Mouse (Mus musculus): Measurements from ENCODE around the gene Pdk1. TPM values are rescaled to one million over a fixed set of nuclear protein-coding genes. Genes with fewer than 3 reads are reported as not detected.
A peak's percentile ranks its signal among the peaks of the same experiment; 100 is the strongest.
"Not testable (repeated sequence)": the region's sequence is repeated elsewhere in the genome, so short reads cannot be mapped to it uniquely, and the experiment has no call there.

The Pdk1 gene
- 21.5 and 22.6 TPM in 2 replicates for polyA plus RNA-seq (2015; fragmentation: Nextera tagmentation; extraction: Ambion mirVana)

- peak within 1 kb of the TSS; percentile 91 for H3K4me3 ChIP-seq
- peak within 1 kb of the TSS; percentile 88 for H3K27ac ChIP-seq (replicated peaks)
- H3K4me1 ChIP-seq (replicated peaks): peaks cover 14% of the 10 kb centered on the region; the same call in 1 of the 2 replicates
- WGBS: under 1% methylated on average over 54 of the region's 55 CpGs
- no peaks in the 10 kb centered on the region for H3K36me3 ChIP-seq
- no peaks in the 10 kb centered on the region for H3K9me3 ChIP-seq
- peak; percentile 98 for ATAC-seq (ENCODE audit: low FRiP score, low read depth)
- H3K4me2 ChIP-seq: peak within 1 kb of the TSS; percentile 92
- H3K27me3 ChIP-seq: no peaks in the 10 kb centered on the region
- peak within 1 kb of the TSS; percentile 83 for H3K9ac ChIP-seq
Observed at GRCm38 (mm10) chr2:71872801-71873443, at the start of gene Pdk1. Pdk1 (plus strand) TSS chr2:71873224.

- H3K9ac ChIP-seq: no peak overlapping the region
- H3K4me1 ChIP-seq (replicated peaks): no peaks in the 10 kb centered on the region
- H3K4me3 ChIP-seq: no peak overlapping the region
- no peak for ATAC-seq (ENCODE audit: low FRiP score, low read depth)
- H3K27ac ChIP-seq (replicated peaks): no peak overlapping the region
- no peak overlapping the region for H3K4me2 ChIP-seq
- 59% methylated on average over 13 of the region's 13 CpGs for WGBS
- no peaks in the 10 kb centered on the region for H3K9me3 ChIP-seq
- no peaks in the 10 kb centered on the region for H3K27me3 ChIP-seq
- H3K36me3 ChIP-seq: no peaks in the 10 kb centered on the region
Observed at GRCm38 (mm10) chr2:71824146-71824545, 48.9 kb upstream of the Pdk1 start.

DNA sequence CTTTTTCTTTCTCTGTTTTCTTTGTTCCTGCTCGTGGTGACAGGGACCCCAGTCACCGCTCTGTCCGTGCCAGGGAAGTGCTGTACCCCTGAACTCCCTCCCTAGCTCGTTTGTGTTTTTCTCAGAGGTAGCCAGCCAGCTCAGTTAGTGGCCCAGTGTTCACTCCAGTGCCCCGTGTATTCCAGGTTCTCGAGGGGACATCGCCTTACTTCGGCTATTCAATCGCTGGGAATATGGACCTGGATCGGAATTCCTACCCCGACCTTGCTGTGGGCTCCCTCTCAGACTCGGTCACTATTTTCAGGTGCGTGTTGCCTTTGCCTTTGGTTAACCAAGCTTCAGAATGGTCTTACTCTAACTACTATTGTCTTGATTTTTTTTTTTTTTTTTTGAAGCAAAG is 45.3 kb upstream of the Pdk1 start:
- Histone ChIP-seq H3K27ac (replicated peaks) (no peak overlapping the region), H3K4me1 (replicated peaks) (no peaks in the 10 kb centered on the region), H3K9me3 (no peaks in the 10 kb centered on the region), H3K9ac (no peak overlapping the region), H3K36me3 (no peaks in the 10 kb centered on the region), H3K27me3 (no peaks in the 10 kb centered on the region), H3K4me2 (no peak overlapping the region), H3K4me3 (no peak overlapping the region)
- 83% methylated on average over 13 of the region's 13 CpGs for WGBS
- ATAC-seq (ENCODE audit: low FRiP score, low read depth): no peak

DNA sequence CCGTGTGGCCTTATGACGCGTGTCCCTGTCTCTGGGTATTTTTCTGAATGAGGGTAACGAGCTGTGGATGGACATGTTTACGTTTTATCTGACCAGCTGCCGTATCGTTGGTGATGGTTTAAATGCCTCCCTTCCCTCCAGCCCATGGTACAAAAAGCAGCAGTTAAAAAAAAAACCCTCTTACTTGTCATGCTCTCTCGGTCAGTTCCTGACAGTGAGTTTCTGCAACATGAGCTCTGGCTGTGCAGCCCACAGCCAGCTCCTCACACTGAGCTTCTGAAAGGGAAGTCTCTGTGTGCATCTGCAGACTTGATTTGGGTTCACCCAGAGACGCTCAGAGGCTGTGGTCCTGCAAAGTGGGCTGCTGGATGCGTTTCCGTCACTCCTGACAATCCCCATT is 44.1 kb upstream of the Pdk1 start:
- Histone ChIP-seq H3K9me3 (no peaks in the 10 kb centered on the region), H3K4me3 (no peak overlapping the region), H3K27ac (replicated peaks) (no peak overlapping the region), H3K36me3 (no peaks in the 10 kb centered on the region), H3K27me3 (no peaks in the 10 kb centered on the region), H3K4me1 (replicated peaks) (no peaks in the 10 kb centered on the region), H3K9ac (no peak overlapping the region), H3K4me2 (no peak overlapping the region)
- no peak for ATAC-seq (ENCODE audit: low FRiP score, low read depth)
- WGBS: 64% methylated on average over 11 of the region's 11 CpGs

GRCm38 (mm10) chr2:71833626-71834025 is 39.4 kb upstream of the Pdk1 start:
- WGBS: 86% methylated on average over 6 of the region's 6 CpGs
- Histone ChIP-seq H3K9ac (no peak overlapping the region), H3K36me3 (0 out of 2 replicates have a peak, but pooled peaks cover 2% of the 10 kb centered on the region), H3K9me3 (no peaks in the 10 kb centered on the region), H3K4me3 (no peak overlapping the region), H3K27me3 (no peaks in the 10 kb centered on the region), H3K4me1 (replicated peaks) (no peaks in the 10 kb centered on the region), H3K4me2 (no peak overlapping the region), H3K27ac (replicated peaks) (no peak overlapping the region)
- ATAC-seq (ENCODE audit: low FRiP score, low read depth): no peak

- Histone ChIP-seq H3K9ac (no peak overlapping the region), H3K27me3 (no peaks in the 10 kb centered on the region), H3K27ac (replicated peaks) (no peak overlapping the region), H3K4me1 (replicated peaks) (no peaks in the 10 kb centered on the region), H3K9me3 (no peaks in the 10 kb centered on the region), H3K36me3 (0 out of 2 replicates have a peak, but pooled peaks cover 2% of the 10 kb centered on the region), H3K4me2 (no peak overlapping the region), H3K4me3 (no peak overlapping the region)
- no peak for ATAC-seq (ENCODE audit: low FRiP score, low read depth)
- 83% methylated on average over 7 of the region's 7 CpGs for WGBS
Observed at GRCm38 (mm10) chr2:71834371-71834770, 38.7 kb upstream of the Pdk1 start.

GRCm38 (mm10) chr2:71835556-71835955 is 37.5 kb upstream of the Pdk1 start:
- Histone ChIP-seq H3K27me3 (no peaks in the 10 kb centered on the region), H3K4me1 (replicated peaks) (no peaks in the 10 kb centered on the region), H3K4me2 (no peak overlapping the region), H3K9me3 (no peaks in the 10 kb centered on the region), H3K27ac (replicated peaks) (no peak overlapping the region), H3K4me3 (no peak overlapping the region), H3K36me3 (0 out of 2 replicates have a peak, but pooled peaks cover 2% of the 10 kb centered on the region), H3K9ac (no peak overlapping the region)
- 92% methylated on average over 8 of the region's 8 CpGs for WGBS
- ATAC-seq (ENCODE audit: low FRiP score, low read depth): no peak

GRCm38 (mm10) chr2:71836232-71836631 is 36.8 kb upstream of the Pdk1 start:
- ATAC-seq (ENCODE audit: low FRiP score, low read depth): no peak
- Histone ChIP-seq H3K36me3 (peaks cover 6% of the 10 kb centered on the region), H3K4me3 (no peak overlapping the region), H3K27me3 (no peaks in the 10 kb centered on the region), H3K9ac (no peak overlapping the region), H3K9me3 (no peaks in the 10 kb centered on the region), H3K27ac (replicated peaks) (no peak overlapping the region), H3K4me1 (replicated peaks) (no peaks in the 10 kb centered on the region), H3K4me2 (no peak overlapping the region)
- 94% methylated on average over 4 of the region's 4 CpGs for WGBS

DNA sequence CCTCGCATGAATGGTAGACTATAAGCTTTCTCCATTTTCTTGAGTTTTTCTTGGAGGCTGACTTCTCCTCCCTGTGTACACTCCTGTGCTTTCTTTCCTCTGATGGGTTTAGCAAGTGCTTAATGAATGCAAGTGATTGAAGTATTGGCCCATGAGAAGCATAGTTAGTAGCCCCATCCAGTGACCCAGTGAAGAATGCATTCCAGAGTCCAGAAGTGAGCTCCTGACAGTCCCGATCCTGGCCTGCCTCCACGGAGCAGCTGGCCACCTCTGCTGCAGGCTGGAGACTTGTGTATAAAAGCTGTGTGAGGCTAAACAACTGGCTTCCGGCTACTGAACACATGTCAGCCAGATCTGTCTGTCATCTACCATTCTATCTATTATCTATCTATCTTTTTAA is 35.8 kb upstream of the Pdk1 start:
- Histone ChIP-seq H3K4me3 (no peak overlapping the region), H3K27me3 (no peaks in the 10 kb centered on the region), H3K4me2 (no peak overlapping the region), H3K4me1 (replicated peaks) (no peaks in the 10 kb centered on the region), H3K27ac (replicated peaks) (no peak overlapping the region), H3K9ac (no peak overlapping the region), H3K9me3 (no peaks in the 10 kb centered on the region), H3K36me3 (peaks cover 6% of the 10 kb centered on the region)
- no peak for ATAC-seq (ENCODE audit: low FRiP score, low read depth)
- 71% methylated on average over 4 of the region's 4 CpGs for WGBS

- Histone ChIP-seq H3K4me1 (replicated peaks) (no peaks in the 10 kb centered on the region), H3K27me3 (no peaks in the 10 kb centered on the region), H3K27ac (replicated peaks) (no peak overlapping the region), H3K9ac (no peak overlapping the region), H3K9me3 (no peaks in the 10 kb centered on the region), H3K4me2 (no peak overlapping the region), H3K36me3 (peaks cover 6% of the 10 kb centered on the region), H3K4me3 (no peak overlapping the region)
- WGBS: 45% methylated on average over 6 of the region's 6 CpGs
- no peak for ATAC-seq (ENCODE audit: low FRiP score, low read depth)
Observed at GRCm38 (mm10) chr2:71837791-71838190, 35.2 kb upstream of the Pdk1 start.

- no peak overlapping the region for H3K9ac ChIP-seq
- H3K4me1 ChIP-seq (replicated peaks): no peaks in the 10 kb centered on the region
- H3K9me3 ChIP-seq: no peaks in the 10 kb centered on the region
- no peak overlapping the region for H3K4me3 ChIP-seq
- no peak for ATAC-seq (ENCODE audit: low FRiP score, low read depth)
- H3K27ac ChIP-seq (replicated peaks): no peak overlapping the region
- 89% methylated on average over 9 of the region's 9 CpGs for WGBS
- H3K4me2 ChIP-seq: no peak overlapping the region
- peaks cover 6% of the 10 kb centered on the region for H3K36me3 ChIP-seq
- H3K27me3 ChIP-seq: no peaks in the 10 kb centered on the region
Observed at GRCm38 (mm10) chr2:71843316-71843715, 29.7 kb upstream of the Pdk1 start.

GRCm38 (mm10) chr2:71844906-71845305 is 28.1 kb upstream of the Pdk1 start:
- Histone ChIP-seq H3K9me3 (no peaks in the 10 kb centered on the region), H3K4me1 (replicated peaks) (no peaks in the 10 kb centered on the region)

DNA sequence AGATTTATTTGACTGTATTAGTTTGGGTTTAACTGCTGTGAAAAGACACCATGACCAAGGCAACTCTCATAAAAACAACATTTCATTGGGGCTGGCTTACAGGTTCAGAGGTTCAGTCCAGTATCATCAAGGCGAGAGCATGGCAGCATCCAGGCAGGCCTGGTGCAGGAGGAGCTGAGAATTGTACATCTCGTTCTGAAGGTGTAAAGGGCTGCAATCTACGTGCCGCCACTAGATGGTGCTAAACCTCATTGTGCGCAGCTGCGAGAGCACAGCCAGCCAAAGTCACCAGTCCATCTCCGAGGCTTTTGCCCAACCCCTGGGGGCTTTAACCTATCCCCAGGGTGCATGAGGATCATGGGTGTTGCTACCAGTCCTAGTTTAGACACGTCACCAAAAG is 20.9 kb upstream of the Pdk1 start:
- not testable (repeated sequence) for H3K4me1 ChIP-seq (replicated peaks); H3K4me2 ChIP-seq; H3K4me3 ChIP-seq; H3K9ac ChIP-seq; H3K9me3 ChIP-seq; H3K36me3 ChIP-seq; H3K27ac ChIP-seq (replicated peaks); H3K27me3 ChIP-seq
- ATAC-seq (ENCODE audit: low FRiP score, low read depth): peak; percentile 63; the same call in 1 of the 2 replicates
- 4% methylated on average over 6 of the region's 8 CpGs for WGBS

More at GRCm38 (mm10) chr2:71844906-71845305, 28.1 kb upstream of the Pdk1 start:
- ATAC-seq (ENCODE audit: low FRiP score, low read depth): no peak
- peaks cover 4% of the 10 kb centered on the region for H3K36me3 ChIP-seq
- H3K27ac ChIP-seq (replicated peaks): no peak overlapping the region
- H3K4me2 ChIP-seq: no peak overlapping the region
- no peak overlapping the region for H3K4me3 ChIP-seq
- 90% methylated on average over 6 of the region's 6 CpGs for WGBS
- H3K9ac ChIP-seq: no peak overlapping the region
- no peaks in the 10 kb centered on the region for H3K27me3 ChIP-seq
